Mouse (Mus musculus): ENCODE results near the gene Cyp11a1. TPM values are rescaled to one million over a fixed set of nuclear protein-coding genes. Genes with fewer than 3 reads are reported as not detected.

Gene Cyp11a1
- total RNA-seq, 2 experiments from 2014 or later, result 0.10 TPM; not detected in 1

DNA sequence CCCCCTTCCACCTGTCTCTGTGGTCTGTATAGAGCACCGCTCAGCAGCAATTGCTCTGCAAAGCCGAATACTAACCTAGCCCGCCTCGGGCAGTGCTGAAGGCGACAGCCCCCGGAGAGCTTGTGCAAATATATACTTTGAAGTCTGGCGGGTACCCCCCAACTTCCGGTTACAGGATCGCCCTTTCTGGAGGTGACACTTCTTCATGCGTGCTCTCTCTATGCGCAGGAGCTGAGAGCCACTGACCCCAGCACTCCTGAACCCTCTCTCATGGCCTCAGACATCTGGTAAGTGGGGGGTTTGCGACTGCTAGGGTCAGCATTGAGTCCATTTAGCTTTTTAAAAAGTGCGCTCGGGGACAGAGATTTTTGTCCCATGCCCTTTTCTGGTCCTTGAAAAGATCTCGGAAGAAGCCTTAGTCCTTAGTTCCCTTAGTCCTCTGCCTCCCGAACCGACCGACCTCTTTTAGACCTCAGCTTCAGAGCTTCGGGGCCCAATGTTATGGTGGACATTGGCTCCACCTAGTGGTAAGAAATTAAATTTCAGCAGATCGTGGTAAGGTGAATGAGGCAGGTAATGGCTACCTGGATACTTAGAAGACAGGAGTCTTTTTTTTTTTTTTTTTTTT lies 8.1 kb upstream of the Cyp11a1 start:
- Histone ChIP-seq H3K27ac (no peak overlapping the region), H3K4me3 (peak overlapping the region; percentile 48)
- TF ChIP-seq CTCF (IDR thresholded peaks at IDR 0.05), result peak; percentile 77
- DNase-seq, result peak; percentile 50
- intact Hi-C loops (cut with DNase I), result loop anchor here (1.0 kb wide), 1 partner anchor 136 kb away; no protein-coding TSS in a partner anchor

DNA sequence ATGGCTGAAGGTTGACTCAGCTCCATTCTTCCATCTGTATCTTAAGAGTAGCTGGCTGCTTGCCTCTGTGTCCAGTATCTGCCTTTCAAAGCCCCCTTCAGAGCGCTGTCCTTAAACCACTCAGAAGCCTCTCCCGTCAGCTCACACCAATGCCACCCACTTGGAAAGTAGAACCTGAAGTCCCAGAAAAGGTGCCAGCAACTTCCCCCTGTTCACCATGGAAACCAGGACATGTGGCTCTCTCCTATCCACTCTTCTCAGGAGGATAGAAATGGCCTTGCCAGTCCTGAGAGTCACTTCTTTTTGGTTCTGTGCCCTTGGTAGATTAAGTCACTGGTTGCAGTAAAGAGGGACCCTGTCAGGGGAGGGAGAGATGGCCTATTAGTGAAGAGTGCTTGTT lies 7.5 kb upstream of the Cyp11a1 start:
- H3K4me3 ChIP-seq, result no peak overlapping the region
- intact Hi-C loops (cut with DNase I), result loop anchor here (1.0 kb wide), 1 partner anchor 136 kb away; no protein-coding TSS in a partner anchor
- no peak for DNase-seq
- no peak overlapping the region for H3K27ac ChIP-seq
- TF ChIP-seq CTCF (IDR thresholded peaks at IDR 0.05), result no peak

DNA sequence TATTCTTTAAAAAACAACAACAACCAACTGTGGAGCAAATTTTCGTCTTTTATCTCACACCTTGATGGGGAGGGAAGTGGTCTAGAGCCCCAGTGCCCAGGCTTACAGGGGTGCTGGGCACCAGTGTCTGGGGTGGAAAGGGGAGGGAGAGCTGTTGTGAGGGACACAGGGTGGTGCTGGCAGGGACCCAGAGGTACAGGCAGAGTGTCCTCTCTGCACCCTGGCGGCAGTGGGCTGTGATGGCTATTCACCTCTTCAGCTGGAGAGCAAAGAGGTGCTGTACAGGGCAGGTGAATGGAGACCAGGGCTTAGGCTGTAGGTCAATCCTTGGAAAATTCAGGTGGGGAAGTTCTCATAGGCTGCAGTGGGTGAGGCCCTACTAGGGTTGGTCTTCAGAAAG lies 6.5 kb upstream of the Cyp11a1 start:
- intact Hi-C loops (cut with DNase I), result no loop called here
- no peak for DNase-seq
- Histone ChIP-seq H3K27ac (no peak overlapping the region), H3K4me3 (no peak overlapping the region)
- TF ChIP-seq CTCF (IDR thresholded peaks at IDR 0.05), result no peak

DNA sequence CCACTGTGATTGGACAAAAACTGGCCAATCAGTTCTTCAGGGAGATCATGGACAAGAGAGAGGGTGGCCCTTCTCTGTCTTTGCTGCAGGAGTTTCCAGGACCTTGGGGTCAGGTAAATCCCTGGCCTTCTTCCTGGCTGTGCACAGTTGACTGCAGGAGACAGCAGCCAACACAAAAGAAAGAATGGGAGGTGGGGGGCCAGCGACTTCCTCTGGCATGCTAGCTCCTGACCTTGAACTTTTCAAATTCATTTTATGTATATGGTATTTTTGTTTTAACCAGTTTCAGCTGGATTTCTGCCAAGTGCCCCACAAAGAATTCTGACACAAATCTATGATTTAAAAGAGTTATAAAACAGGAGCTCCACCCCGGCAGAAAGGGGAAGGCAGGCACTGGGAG lies 2.9 kb upstream of the Cyp11a1 start:
- DNase-seq, result no peak
- intact Hi-C loops (cut with DNase I), result no loop called here
- Histone ChIP-seq H3K4me3 (no peak overlapping the region), H3K27ac (no peak overlapping the region)
- no peak for TF ChIP-seq CTCF (IDR thresholded peaks at IDR 0.05)

DNA sequence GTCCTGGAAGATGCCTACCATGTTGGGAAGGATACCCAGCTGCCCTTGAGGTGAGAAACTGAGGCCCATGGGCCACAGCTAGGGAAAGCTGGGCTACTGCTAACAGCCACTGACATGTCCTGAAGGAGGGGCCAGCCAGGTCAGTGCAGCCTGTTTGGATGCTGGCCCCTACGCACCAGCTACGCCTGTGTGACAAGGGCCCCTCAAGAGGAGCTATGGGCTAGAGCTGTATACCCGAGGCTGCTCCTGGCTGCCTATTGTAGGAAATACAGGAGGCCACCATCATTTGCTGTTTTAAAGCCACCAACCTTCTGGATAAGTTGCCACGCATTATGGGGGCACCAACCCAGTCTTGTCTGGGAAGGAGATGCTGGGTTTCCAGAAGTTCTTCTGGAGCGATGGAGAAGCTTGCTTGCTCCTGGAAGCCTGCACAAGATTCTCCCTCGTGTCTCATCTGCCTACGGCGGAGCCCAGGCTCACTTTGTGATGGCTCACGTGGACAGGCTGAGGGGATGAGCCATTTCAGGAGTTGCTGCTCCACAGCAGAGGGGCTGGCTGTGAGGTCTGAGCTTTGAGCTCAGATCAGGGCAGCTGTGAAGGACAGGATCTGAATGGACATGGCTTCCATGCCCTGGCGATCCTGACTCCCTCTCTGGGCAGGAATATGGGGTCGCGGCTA lies 2.3 kb downstream of the Cyp11a1 start:
- Histone ChIP-seq H3K27ac (peak overlapping the region; percentile 32; the same call in 1 of the 2 replicates), H3K4me3 (no peak overlapping the region)
- no peak for TF ChIP-seq CTCF (IDR thresholded peaks at IDR 0.05)
- intact Hi-C loops (cut with DNase I), result no loop called here
- DNase-seq, result no peak

DNA sequence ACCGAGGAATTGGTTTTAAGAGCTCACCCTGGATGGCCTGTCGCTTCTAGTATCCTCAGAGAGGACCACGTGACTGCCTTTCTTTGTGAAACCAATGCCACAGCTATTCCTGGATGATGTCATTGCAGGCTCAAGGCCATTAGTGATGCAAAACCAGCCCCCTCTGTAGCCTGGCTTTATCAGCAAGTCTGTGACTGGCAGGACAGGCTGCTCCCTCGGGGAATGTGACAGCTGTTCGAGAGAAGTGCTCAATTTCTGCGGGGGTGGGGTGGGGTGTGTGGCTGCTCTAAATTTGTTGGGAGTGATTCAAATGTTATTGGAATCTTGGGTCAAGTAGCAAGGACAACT lies 2.8 kb downstream of the Cyp11a1 start:
- peak overlapping the region; percentile 32; the same call in 1 of the 2 replicates for H3K27ac ChIP-seq
- no peak for TF ChIP-seq CTCF (IDR thresholded peaks at IDR 0.05)
- DNase-seq, result peak; percentile 83
- intact Hi-C loops (cut with DNase I), result no loop called here
- no peak overlapping the region for H3K4me3 ChIP-seq

DNA sequence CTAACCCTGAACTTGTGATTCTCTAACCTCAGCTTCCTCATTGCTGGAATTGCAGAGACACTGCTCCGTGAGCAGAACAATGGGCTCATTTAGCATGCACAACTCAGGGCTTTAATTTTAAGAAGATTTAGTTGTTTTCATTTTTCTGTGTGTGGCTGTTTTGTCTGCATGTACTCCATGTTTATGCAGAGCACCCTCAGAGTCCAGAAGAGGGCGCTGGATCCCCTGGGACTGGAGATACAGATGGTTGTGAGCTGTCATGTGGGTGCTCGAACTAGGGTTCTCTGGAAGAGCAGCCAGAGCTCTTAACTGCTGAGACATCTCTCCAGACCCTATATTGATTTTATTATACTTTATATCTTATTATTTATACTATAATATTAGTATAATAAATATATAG lies 3.4 kb downstream of the Cyp11a1 start:
- peak; percentile 19; the same call in 1 of the 2 replicates for TF ChIP-seq CTCF (IDR thresholded peaks at IDR 0.05)
- intact Hi-C loops (cut with DNase I), result no loop called here
- Histone ChIP-seq H3K27ac (no peak overlapping the region), H3K4me3 (no peak overlapping the region)
- no peak for DNase-seq

DNA sequence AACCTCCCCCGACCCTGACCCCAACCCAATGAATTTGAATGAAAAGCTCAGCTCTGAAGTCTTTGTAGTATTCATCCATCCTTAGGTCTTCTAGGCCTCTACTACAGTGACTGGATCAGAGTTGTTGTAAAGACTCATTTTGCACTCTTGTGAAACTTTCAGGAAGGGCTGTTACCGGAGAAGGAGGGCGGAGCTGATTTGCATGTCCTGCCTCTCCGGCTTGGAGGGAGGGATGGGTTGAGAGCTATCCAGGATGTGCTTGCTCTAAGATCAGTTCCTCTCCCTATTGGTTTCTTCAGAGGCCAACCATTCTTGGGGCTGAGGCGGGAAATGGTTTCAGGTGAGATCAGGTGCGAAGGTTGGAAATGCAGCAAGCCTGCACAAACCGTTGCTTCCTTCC lies 4.8 kb downstream of the Cyp11a1 start:
- Histone ChIP-seq H3K4me3 (no peak overlapping the region), H3K27ac (no peak overlapping the region)
- TF ChIP-seq CTCF (IDR thresholded peaks at IDR 0.05), result no peak
- intact Hi-C loops (cut with DNase I), result no loop called here
- no peak for DNase-seq

DNA sequence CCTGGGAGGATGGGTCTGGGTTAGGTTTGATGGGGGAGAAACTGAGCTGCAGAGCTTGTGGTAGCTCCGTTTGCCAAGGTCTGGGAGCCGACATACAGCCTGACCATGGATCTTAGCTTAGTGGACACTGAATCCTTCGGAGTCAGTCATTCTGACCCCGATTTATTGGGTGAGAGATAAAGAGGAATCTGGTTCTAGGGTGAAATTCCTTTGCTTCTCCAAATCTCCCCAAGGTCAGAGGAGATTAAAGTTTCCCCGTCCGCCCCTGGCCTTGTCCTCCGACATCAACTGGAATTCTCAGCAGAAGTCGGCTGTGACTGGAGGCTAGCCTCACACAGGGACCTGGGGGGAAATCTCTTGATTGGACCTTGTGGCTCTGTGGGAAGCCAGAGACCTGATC lies 5.3 kb downstream of the Cyp11a1 start:
- H3K27ac ChIP-seq, result no peak overlapping the region
- no peak for DNase-seq
- intact Hi-C loops (cut with DNase I), result no loop called here
- no peak for TF ChIP-seq CTCF (IDR thresholded peaks at IDR 0.05)
- H3K4me3 ChIP-seq, result no peak overlapping the region

DNA sequence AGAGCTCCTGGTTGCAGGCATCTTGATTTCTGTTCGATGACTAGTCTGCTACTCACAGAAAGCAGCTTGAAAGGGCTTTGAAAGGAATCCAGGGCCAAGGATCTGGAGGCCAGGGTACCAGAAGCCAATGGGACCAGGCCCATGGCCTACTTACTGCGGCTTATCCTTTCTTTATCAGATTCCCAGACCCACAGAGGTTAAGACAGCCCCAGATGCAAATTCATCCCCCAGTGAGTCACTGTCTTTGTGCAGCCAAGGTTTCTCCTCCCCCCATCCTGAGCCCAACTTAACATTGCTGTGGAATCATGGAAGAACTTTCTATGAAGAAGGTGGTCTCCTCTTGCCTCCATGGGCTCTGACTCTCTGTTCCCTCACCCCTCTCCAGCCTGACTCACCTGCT lies 6.3 kb downstream of the Cyp11a1 start:
- H3K27ac ChIP-seq, result no peak overlapping the region
- intact Hi-C loops (cut with DNase I), result no loop called here
- H3K4me3 ChIP-seq, result no peak overlapping the region
- TF ChIP-seq CTCF (IDR thresholded peaks at IDR 0.05), result no peak
- DNase-seq, result no peak

DNA sequence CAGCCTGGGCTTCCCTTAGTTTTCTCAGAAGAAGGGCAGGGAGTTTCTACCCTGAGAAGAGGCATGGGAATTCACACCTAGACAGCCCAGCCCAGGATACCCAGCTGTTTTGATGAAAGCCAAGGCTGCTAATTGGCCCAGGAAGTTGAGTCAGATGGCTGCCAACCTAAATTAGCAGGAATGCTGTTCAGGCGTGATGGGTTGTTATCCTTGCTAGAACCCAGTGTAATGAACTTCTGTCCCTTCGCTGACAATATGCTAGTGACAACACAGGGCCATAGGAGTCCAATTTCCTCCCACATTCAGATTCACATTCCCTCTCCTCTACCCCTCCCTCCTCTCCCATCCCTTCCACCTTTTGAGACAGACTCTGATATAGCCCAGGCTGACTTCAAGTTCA lies 6.7 kb downstream of the Cyp11a1 start:
- Histone ChIP-seq H3K27ac (no peak overlapping the region), H3K4me3 (no peak overlapping the region)
- TF ChIP-seq CTCF (IDR thresholded peaks at IDR 0.05), result no peak
- intact Hi-C loops (cut with DNase I), result no loop called here
- no peak for DNase-seq

DNA sequence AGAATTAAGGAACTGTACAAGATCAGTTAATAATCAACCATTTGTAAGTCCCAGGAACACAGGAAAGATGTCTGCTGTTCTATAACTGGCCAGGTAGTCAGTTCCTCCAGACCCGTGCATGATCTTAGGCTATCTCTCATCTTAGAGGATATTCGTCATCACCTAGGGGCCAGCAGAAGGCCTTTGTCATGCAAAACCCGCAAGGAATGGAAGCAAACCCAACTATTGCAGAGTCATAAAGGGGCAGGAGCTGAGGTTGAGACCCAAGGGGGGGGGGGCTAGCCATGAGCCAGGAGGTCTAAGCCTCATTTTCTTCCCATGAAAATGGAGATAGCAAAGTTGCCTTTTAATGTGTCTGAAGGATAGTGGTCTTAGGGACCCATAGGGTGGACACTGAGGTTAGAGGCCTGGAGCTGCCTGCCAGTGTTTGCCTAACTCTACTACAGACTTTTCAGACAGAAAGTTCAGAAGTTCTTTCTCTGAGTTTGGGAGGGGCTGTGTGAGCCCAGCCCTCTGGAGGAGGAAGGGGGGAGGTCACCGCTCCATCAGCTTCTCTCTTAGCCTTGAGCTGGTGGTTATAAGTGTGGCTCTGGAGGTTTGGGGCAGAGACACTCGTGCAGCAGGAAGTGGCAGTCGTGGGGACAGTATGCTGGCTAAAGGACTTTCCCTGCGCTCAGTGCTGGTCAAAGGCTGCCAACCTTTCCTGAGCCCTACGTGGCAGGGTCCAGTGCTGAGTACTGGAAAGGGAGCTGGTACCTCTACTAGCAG lies 8.4 kb downstream of the Cyp11a1 start:
- intact Hi-C loops (cut with DNase I), result no loop called here
- Histone ChIP-seq H3K4me3 (no peak overlapping the region), H3K27ac (no peak overlapping the region)
- DNase-seq, result no peak
- TF ChIP-seq CTCF (IDR thresholded peaks at IDR 0.05), result no peak

DNA sequence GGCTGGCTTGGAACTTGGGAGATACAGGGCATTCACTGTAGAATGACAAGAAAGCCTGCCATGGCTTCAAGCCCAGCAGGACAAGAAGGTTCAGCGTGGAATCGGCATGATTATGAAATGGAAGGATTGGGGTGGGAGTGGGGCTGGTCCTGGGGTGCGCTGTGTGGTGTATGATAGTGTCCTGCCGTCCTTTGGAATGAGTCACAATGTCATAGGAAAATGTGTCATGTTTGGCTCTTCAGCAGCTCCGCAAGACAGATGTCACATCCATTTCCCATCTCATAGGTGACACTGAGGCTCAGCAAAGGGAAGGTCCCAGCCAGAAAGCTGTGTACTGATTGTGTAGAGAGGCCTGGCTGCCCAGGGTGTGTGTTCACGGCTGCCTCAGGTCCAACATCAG lies 9.6 kb downstream of the Cyp11a1 start:
- intact Hi-C loops (cut with DNase I), result no loop called here
- DNase-seq, result no peak
- Histone ChIP-seq H3K27ac (no peak overlapping the region), H3K4me3 (no peak overlapping the region)
- TF ChIP-seq CTCF (IDR thresholded peaks at IDR 0.05), result no peak

Data from gastrocnemius, adult 2 months (tissue).